Mouse (Mus musculus) cortical plate, adult 2 months (tissue): ENCODE results near the gene Med13.

Experiments used
- CTCF ChIP-seq: fragments of 200-500 bp; IDR thresholded peaks from 2 replicates; pipeline ENCODE4 v1.5.1; 2011; ENCODE audit warnings: mild to moderate bottlenecking, control low read depth, low read length; ENCODE audit not compliant: insufficient read depth; ENCODE audit errors: extremely low read depth
- POLR2A ChIP-seq: fragments of 200-500 bp; IDR thresholded peaks from 2 replicates; pipeline ENCODE4 v1.6.1; 2011; ENCODE audit warnings: mild to moderate bottlenecking, low read length, control low read depth; ENCODE audit not compliant: insufficient read depth; ENCODE audit errors: extremely low read depth

DNA sequence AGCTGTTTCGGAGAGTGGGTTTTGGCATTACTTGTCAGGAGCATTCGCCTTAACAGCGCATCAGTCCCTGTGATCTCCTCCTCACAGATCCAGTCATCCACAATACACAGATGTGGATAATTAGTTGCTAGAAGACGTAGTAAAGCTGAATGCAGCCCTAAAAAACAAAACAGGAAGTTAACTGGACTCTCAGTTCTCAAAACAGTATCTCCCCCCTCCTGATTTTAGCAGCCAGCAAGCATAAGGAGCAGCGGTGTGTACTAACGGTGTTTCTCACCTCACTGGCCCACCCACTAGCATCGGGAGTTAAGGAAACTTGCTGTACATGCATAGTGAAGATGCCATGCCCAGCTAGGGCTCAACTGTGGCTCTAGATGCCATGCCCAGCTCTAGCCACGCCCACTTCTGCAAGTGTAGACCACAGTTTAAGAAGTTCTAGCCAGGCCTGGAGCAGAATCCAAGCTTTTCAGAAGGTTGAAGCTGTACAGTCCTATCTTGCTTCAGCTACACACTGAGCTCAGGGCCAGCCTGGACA, 130.7 kb downstream of the Med13 start:
- TF ChIP-seq CTCF (no peak), POLR2A (no peak)
